Mouse (Mus musculus) heart, postnatal 0 days (tissue): Measurements from ENCODE around the gene Cox4i1. TPM values are rescaled to one million over a fixed set of nuclear protein-coding genes. Genes with fewer than 3 reads are reported as not detected.

Source experiments
- ATAC-seq: fragments of 200-750 bp; cut with Nextera tagmentation; 2 replicates; pipeline ENCODE4 v1.8.0; 2017; ENCODE audit warnings: low read depth, moderate number of reproducible peaks, moderate library complexity; ENCODE audit not compliant: insufficient read depth
- DNase-seq: peaks from one replicate; pipeline ENCODE4 v3.0.0-alpha.2; 2016; ENCODE audit warnings: low spot score
- H3K27ac ChIP-seq: fragments of 300-500 bp; sonication (generic); 2 replicates; pipeline ENCODE4 v1.5.1; 2014; ENCODE audit warnings: low read depth, mild to moderate bottlenecking
- H3K27me3 ChIP-seq: fragments of 300-500 bp; sonication (generic); 2 replicates; pipeline ENCODE4 v1.6.1; 2014; ENCODE audit warnings: low read length, mixed read lengths; ENCODE audit not compliant: control insufficient read depth, insufficient read depth
- H3K36me3 ChIP-seq: fragments of 300-500 bp; sonication (generic); replicated peaks from 2 replicates; pipeline ENCODE4 v1.6.1; 2014; ENCODE audit warnings: low read length, mixed read lengths; ENCODE audit not compliant: control insufficient read depth, insufficient read depth
- H3K4me1 ChIP-seq: fragments of 300-500 bp; sonication (generic); 2 replicates; pipeline ENCODE4 v1.6.1; 2014; ENCODE audit warnings: antibody characterized with exemption; ENCODE audit not compliant: control insufficient read depth, insufficient read depth
- H3K4me2 ChIP-seq: fragments of 300-500 bp; sonication (generic); 2 replicates; pipeline ENCODE4 v1.6.1; 2014; ENCODE audit warnings: low read depth, mild to moderate bottlenecking, low read length, moderate library complexity
- H3K4me3 ChIP-seq: fragments of 300-500 bp; sonication (generic); 2 replicates; pipeline ENCODE4 v1.5.1; 2014; ENCODE audit warnings: low read depth, low read length
- H3K9ac ChIP-seq: fragments of 300-500 bp; sonication (generic); replicated peaks from 2 replicates; pipeline ENCODE4 v1.6.1; 2014; ENCODE audit warnings: low read depth, low read length, mixed read lengths
- H3K9me3 ChIP-seq: fragments of 300-500 bp; sonication (generic); replicated peaks from 2 replicates; pipeline ENCODE4 v1.6.1; 2016; ENCODE audit warnings: low read length; ENCODE audit not compliant: control insufficient read depth
- CTCF ChIP-seq: IDR thresholded peaks from 2 replicates; pipeline ENCODE4 v1.5.1; 2016; ENCODE audit warnings: antibody characterized with exemption, control low read depth, low read depth
- EP300 ChIP-seq: IDR thresholded peaks from 2 replicates; pipeline ENCODE4 v1.6.1; 2016; ENCODE audit warnings: antibody characterized with exemption, low read depth
- WGBS: fragments of 180-500 bp; shearing (Covaris S2); extraction: QIAGEN DNeasy Blood & Tissue Kit; methylation state at CpG from one replicate; pipeline ENCODE4 v1.1.7; 2014; 5-methylcytosine and 5-hydroxymethylcytosine counted together
- polyA plus RNA-seq: library from polyadenylated mRNA; unstranded; fragments of >200 nt; fragmentation: Nextera tagmentation; extraction: Ambion mirVana; gene quantifications from 2 replicates; pipeline ENCODE4 v1.2.1, GENCODE M21; 2015
- total RNA-seq: library from RNA; depleted of rRNA; stranded (reverse); fragments of >200 nt; gene quantifications from 2 replicates; pipeline ENCODE4 v1.2.3, GENCODE M21; 2014; ENCODE audit warnings: low replicate concordance

The Cox4i1 gene
- total and polyA plus RNA-seq, 2 experiments from 2014 or later = 2,021 to 4,528 TPM

DNA sequence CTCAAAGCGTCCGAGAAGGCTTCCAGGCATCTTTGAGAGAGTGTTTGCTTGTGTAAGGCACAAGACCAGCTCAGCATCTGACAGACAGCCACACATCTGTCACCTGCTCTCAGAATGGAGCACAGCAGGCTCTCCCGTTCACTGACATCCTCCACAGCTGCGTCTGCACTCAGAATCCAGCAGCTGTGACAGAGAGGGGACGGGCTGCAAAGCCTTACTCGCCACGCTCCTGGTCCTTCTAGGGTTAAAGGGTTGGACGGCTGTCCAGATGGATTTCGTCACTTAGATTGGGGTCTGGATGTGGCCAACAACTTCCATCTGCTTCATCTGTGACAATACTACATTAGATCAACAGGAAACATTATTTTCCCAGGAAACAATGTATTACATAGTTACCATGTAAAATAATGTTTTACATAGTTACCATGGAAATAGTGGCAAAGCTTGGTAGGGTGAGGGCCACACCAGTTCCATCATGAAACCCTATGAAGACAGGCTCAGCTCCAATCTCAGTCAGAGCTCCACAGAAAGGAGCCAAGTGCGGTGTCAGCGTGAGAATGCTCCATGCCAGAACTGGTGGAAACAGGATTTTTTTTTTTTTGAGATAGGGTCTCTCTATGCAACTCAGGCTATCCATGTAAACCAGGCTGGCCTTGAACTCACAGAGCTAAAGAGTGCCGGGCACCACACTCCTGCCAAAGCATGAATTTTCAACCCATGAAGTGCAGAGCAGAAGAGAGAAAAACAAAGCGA is 28.6 kb downstream of the Cox4i1 start:
- ATAC-seq = peak; percentile 56
- TF ChIP-seq EP300 = no peak
- TF ChIP-seq CTCF = no peak

DNA sequence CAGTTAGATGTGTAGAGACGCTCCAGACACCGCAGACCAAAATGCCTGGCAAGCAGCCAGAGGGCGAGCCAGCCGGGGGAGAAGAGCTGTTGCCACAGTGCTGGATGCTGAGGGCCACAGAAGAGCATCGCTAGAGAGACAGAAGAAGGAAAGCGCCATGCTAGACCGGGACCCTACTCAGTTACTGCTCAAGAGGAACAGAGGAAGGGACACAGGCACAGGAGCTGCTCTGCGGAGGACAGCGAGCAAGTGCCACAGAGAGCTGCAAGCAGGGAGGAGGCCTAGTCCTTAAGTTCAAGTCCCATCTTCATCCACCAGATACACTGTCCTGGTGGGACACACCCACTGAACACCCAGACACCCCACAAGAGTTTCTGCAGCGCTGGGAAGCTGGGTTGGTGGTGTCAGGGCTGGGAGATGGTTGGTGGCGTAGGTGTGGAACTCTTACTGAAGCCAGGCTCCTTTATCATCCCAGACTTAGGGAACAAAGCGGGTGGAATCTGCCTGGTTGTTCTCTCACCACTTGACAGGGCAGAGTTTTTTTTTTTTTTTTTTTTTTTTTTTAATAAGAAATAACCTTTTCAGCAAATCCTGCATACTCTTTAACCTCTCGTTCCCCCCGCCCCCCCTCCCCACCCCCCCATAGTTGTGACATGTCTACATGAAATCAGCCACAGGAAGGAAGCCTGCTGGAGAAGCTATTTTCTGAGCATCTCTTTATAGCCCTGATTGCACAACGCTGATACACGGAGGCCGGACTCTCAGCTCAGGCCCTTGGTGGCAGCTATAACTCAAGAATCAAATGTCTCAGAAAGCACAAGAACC is 29.3 kb downstream of the Cox4i1 start:
- ATAC-seq (no peak), DNase-seq (no peak)
- H3K4me3 ChIP-seq = no peak overlapping the region
- H3K27me3 ChIP-seq = peaks cover 6% of the 10 kb centered on the region; the same call in 1 of the 2 replicates
- no peaks in the 10 kb centered on the region for H3K36me3 ChIP-seq
- H3K4me1 ChIP-seq = peaks cover 14% of the 10 kb centered on the region; the same call in 1 of the 2 replicates
- no peak overlapping the region for H3K9ac ChIP-seq
- TF ChIP-seq EP300 (no peak), CTCF (no peak)
- peak overlapping the region; percentile 23 for H3K27ac ChIP-seq
- 51% methylated on average over 17 of the region's 17 CpGs for whole genome bisulfite sequencing
- H3K4me2 ChIP-seq = no peak overlapping the region
- no peaks in the 10 kb centered on the region for H3K9me3 ChIP-seq

More for the DNA sequence above, 28.6 kb downstream of the Cox4i1 start:
- H3K4me3 ChIP-seq = no peak overlapping the region
- H3K4me1 ChIP-seq = peaks cover 14% of the 10 kb centered on the region; the same call in 1 of the 2 replicates
- no peaks in the 10 kb centered on the region for H3K36me3 ChIP-seq
- peaks cover 6% of the 10 kb centered on the region; the same call in 1 of the 2 replicates for H3K27me3 ChIP-seq
- no peaks in the 10 kb centered on the region for H3K9me3 ChIP-seq
- no peak overlapping the region for H3K9ac ChIP-seq
- DNase-seq = peak; percentile 50
- no peak overlapping the region for H3K4me2 ChIP-seq
- peak overlapping the region; percentile 23 for H3K27ac ChIP-seq
- WGBS = 21% methylated on average over 13 of the region's 13 CpGs

DNA sequence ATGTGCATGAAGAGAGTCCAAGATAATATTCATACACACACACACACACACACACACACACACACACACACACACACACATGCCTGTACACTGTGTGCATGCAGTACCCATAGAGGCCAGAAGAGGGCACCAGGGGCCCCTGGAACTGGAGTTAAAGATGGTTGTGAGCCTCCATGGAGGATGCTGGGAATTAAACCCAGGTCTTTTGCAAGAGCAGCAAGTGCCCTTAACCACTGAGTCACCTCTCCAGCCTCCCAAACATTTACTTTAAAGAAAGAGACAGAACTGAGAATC is 29.9 kb downstream of the Cox4i1 start:
- no peak overlapping the region for H3K4me3 ChIP-seq
- ATAC-seq (no peak), DNase-seq (no peak)
- no peak overlapping the region for H3K4me2 ChIP-seq
- H3K27me3 ChIP-seq = peaks cover 6% of the 10 kb centered on the region; the same call in 1 of the 2 replicates
- peaks cover 14% of the 10 kb centered on the region; the same call in 1 of the 2 replicates for H3K4me1 ChIP-seq
- no peak overlapping the region for H3K27ac ChIP-seq
- TF ChIP-seq CTCF = peak; percentile 45
- no peak for TF ChIP-seq EP300
- no peaks in the 10 kb centered on the region for H3K36me3 ChIP-seq
- no peaks in the 10 kb centered on the region for H3K9me3 ChIP-seq
- H3K9ac ChIP-seq = no peak overlapping the region

DNA sequence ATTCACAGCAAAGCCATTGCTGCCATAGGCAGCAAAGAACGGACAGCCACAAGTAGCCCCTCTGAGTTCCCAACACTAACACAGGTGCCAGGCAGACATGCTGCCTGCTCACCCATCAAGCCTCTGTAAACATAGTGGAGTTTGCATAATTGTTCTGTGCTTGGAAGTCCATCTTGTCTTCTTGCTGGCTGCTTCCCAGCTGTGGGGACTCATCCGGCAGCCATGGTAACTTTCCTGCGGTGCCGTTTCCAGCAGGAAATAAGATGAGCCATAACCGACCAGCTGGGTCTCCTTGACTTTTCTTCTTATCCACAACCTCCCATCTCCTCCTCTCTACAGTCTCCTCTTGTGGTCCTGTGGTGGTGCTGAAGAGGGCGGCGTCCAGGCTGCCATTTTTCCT is 30.4 kb downstream of the Cox4i1 start:
- peaks cover 6% of the 10 kb centered on the region; the same call in 1 of the 2 replicates for H3K27me3 ChIP-seq
- H3K36me3 ChIP-seq = no peaks in the 10 kb centered on the region
- TF ChIP-seq CTCF = no peak
- no peak for TF ChIP-seq EP300
- DNase-seq = no peak
- H3K9ac ChIP-seq = no peak overlapping the region
- peak overlapping the region; percentile 70 for H3K27ac ChIP-seq
- 71% methylated on average over 7 of the region's 7 CpGs for WGBS
- no peaks in the 10 kb centered on the region for H3K9me3 ChIP-seq
- no peak overlapping the region for H3K4me3 ChIP-seq
- peaks cover 14% of the 10 kb centered on the region; the same call in 1 of the 2 replicates for H3K4me1 ChIP-seq
- no peak for ATAC-seq
- H3K4me2 ChIP-seq = no peak overlapping the region

DNA sequence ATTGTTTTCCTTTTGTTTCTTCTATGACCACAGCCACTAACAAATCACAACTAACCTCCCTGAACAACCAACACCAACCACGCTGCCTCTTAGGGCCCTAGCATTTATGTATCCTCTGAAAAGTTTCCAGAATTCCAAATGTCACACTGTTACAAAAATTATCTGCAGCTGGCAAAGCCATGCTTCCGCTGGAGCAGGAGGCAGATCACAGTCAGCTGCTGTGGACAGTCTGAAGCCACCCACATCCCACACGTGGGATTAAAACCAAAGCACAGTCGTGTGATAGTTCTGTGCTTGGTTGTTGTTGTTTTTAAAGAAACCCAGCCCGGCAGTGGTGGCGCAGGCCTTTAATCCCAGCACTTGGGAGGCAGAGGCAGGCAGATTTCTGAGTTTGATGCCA is 31.1 kb downstream of the Cox4i1 start:
- 59% methylated on average over 6 of the region's 6 CpGs for WGBS
- Histone ChIP-seq H3K4me1 (peaks cover 10% of the 10 kb centered on the region; the same call in 1 of the 2 replicates), H3K36me3 (no peaks in the 10 kb centered on the region), H3K27me3 (peaks cover 6% of the 10 kb centered on the region; the same call in 1 of the 2 replicates), H3K27ac (peak overlapping the region; percentile 70), H3K9ac (no peak overlapping the region), H3K9me3 (no peaks in the 10 kb centered on the region), H3K4me2 (no peak overlapping the region), H3K4me3 (no peak overlapping the region)
- TF ChIP-seq CTCF (no peak), EP300 (no peak)
- no peak for ATAC-seq
- DNase-seq = no peak
